Mouse (Mus musculus) thymus, adult 2 months (tissue): ENCODE results near the gene Sectm1b. TPM values are rescaled to one million over a fixed set of nuclear protein-coding genes. Genes with fewer than 3 reads are reported as not detected.
"Not testable (repeated sequence)": the region's sequence is repeated elsewhere in the genome, so short reads cannot be mapped to it uniquely, and the experiment has no call there.

Source experiments
- DNase-seq: peaks from one replicate; pipeline ENCODE4 v3.0.0; 2021
- H3K27ac ChIP-seq: fragments of 200-500 bp; 2 replicates; pipeline ENCODE4 v1.5.1; 2012; ENCODE audit warnings: low read length, control low read depth; ENCODE audit not compliant: control insufficient read depth, insufficient read depth
- H3K27me3 ChIP-seq: fragments of 200-500 bp; 2 replicates; pipeline ENCODE4 v1.6.1; 2012; ENCODE audit warnings: mild to moderate bottlenecking, low read length, moderate library complexity, mixed read lengths; ENCODE audit not compliant: control insufficient read depth, insufficient read depth
- H3K36me3 ChIP-seq: fragments of 200-500 bp; 2 replicates; pipeline ENCODE4 v1.6.1; 2012; ENCODE audit warnings: mild to moderate bottlenecking, low read length, moderate library complexity; ENCODE audit not compliant: control insufficient read depth, insufficient read depth
- H3K4me1 ChIP-seq: fragments of 200-500 bp; replicated peaks from 2 replicates; pipeline ENCODE4 v1.6.1; 2012; ENCODE audit warnings: low read length; ENCODE audit not compliant: control insufficient read depth, insufficient read depth
- H3K4me3 ChIP-seq: fragments of 200-500 bp; 2 replicates; pipeline ENCODE4 v1.5.1; 2012; ENCODE audit warnings: mild to moderate bottlenecking, low read length, control low read depth, moderate library complexity; ENCODE audit not compliant: control insufficient read depth, insufficient read depth
- CTCF ChIP-seq: fragments of 200-500 bp; IDR thresholded peaks from 2 replicates; pipeline ENCODE4 v1.5.1; 2012; ENCODE audit warnings: mild to moderate bottlenecking, control low read depth, low read length, moderate library complexity, borderline replicate concordance; ENCODE audit not compliant: control insufficient read depth, poor library complexity, insufficient read depth; ENCODE audit errors: extremely low read depth
- POLR2A ChIP-seq: fragments of 200-500 bp; IDR thresholded peaks from 2 replicates; pipeline ENCODE4 v1.6.1; 2012; ENCODE audit warnings: mild to moderate bottlenecking, low read length, control low read depth, moderate library complexity; ENCODE audit not compliant: control insufficient read depth, poor library complexity, insufficient read depth; ENCODE audit errors: extremely low read depth
- WGBS: fragments of 180-500 bp; shearing (Covaris S2); methylation state at CpG from one replicate; pipeline ENCODE4 v1.1.7; 2018; 5-methylcytosine and 5-hydroxymethylcytosine counted together
- polyA plus RNA-seq: library from polyadenylated mRNA; depleted of rRNA; stranded (reverse); fragments of >200 nt; gene quantifications from 2 replicates; pipeline ENCODE4 v1.2.3, GENCODE M21; 2012

Gene Sectm1b
- polyA plus RNA-seq, 1 experiment = 1.2 TPM

- no peak overlapping the region for H3K4me3 ChIP-seq
- H3K36me3 ChIP-seq = no peaks in the 10 kb centered on the region
- no peaks in the 10 kb centered on the region for H3K4me1 ChIP-seq
- WGBS = 90% methylated on average over 2 of the region's 2 CpGs
- no peak for DNase-seq
- H3K27ac ChIP-seq = no peak overlapping the region
- no peaks in the 10 kb centered on the region for H3K27me3 ChIP-seq
- no peak for TF ChIP-seq POLR2A
- TF ChIP-seq CTCF = no peak
Observed at GRCm38 (mm10) chr11:121047826-121048399, 15.5 kb downstream of the Sectm1b start.

GRCm38 (mm10) chr11:121045286-121045685 is 18.1 kb downstream of the Sectm1b start:
- no peaks in the 10 kb centered on the region for H3K27me3 ChIP-seq
- 89% methylated on average over 1 of the region's 1 CpGs for WGBS
- DNase-seq = no peak
- no peaks in the 10 kb centered on the region for H3K4me1 ChIP-seq
- no peak overlapping the region for H3K27ac ChIP-seq
- TF ChIP-seq CTCF (no peak), POLR2A (no peak)
- H3K36me3 ChIP-seq = no peaks in the 10 kb centered on the region
- H3K4me3 ChIP-seq = no peak overlapping the region

GRCm38 (mm10) chr11:121043025-121043424 is 20.3 kb downstream of the Sectm1b start:
- H3K36me3 ChIP-seq, DNase-seq, H3K27me3 ChIP-seq, H3K27ac ChIP-seq, H3K4me3 ChIP-seq: not testable (repeated sequence)
- 68% methylated on average over 1 of the region's 1 CpGs for WGBS
- peaks cover 16% of the 10 kb centered on the region for H3K4me1 ChIP-seq

GRCm38 (mm10) chr11:121042480-121042879 is 20.9 kb downstream of the Sectm1b start:
- no peaks in the 10 kb centered on the region for H3K27me3 ChIP-seq
- TF ChIP-seq POLR2A (no peak), CTCF (no peak)
- no peak overlapping the region for H3K27ac ChIP-seq
- 40% methylated on average over 4 of the region's 4 CpGs for WGBS
- DNase-seq = no peak
- peaks cover 21% of the 10 kb centered on the region for H3K4me1 ChIP-seq
- no peak overlapping the region for H3K4me3 ChIP-seq
- no peaks in the 10 kb centered on the region for H3K36me3 ChIP-seq

- Histone ChIP-seq H3K27ac (no peak overlapping the region), H3K36me3 (no peaks in the 10 kb centered on the region), H3K4me1 (peaks cover 21% of the 10 kb centered on the region), H3K4me3 (no peak overlapping the region), H3K27me3 (no peaks in the 10 kb centered on the region)
- no peak for TF ChIP-seq CTCF
- TF ChIP-seq POLR2A = no peak
- DNase-seq = no peak
- WGBS = 76% methylated on average over 4 of the region's 4 CpGs
Observed at GRCm38 (mm10) chr11:121041636-121042035, 21.7 kb downstream of the Sectm1b start.

GRCm38 (mm10) chr11:121041212-121041611 is 22.2 kb downstream of the Sectm1b start:
- TF ChIP-seq POLR2A (no peak), CTCF (peak; percentile 54; the same call in 1 of the 2 replicates)
- DNase-seq = peak; percentile 78
- Histone ChIP-seq H3K4me3 (no peak overlapping the region), H3K27me3 (no peaks in the 10 kb centered on the region), H3K36me3 (no peaks in the 10 kb centered on the region), H3K4me1 (peaks cover 21% of the 10 kb centered on the region), H3K27ac (no peak overlapping the region)
- 8% methylated on average over 4 of the region's 4 CpGs for WGBS

GRCm38 (mm10) chr11:121039302-121039701 is 24.1 kb downstream of the Sectm1b start, which contains the start of gene Cd7:
TSS of gene Cd7 (minus strand) at chr11:121039418.
- Histone ChIP-seq H3K36me3 (no peaks in the 10 kb centered on the region), H3K4me1 (peaks cover 21% of the 10 kb centered on the region), H3K27ac (peak within 1 kb of the TSS; percentile 75), H3K4me3 (peak within 1 kb of the TSS; percentile 22), H3K27me3 (no peaks in the 10 kb centered on the region)
- DNase-seq = peak; percentile 40
- TF ChIP-seq CTCF = no peak
- 0 out of 2 replicates have a peak, but pooled peaks have one; percentile 22 for TF ChIP-seq POLR2A
- WGBS = 8% methylated on average over 5 of the region's 5 CpGs
